Mouse (Mus musculus) hindbrain, embryonic 11.5 days (tissue): Measurements from ENCODE around the gene Ap5b1. TPM values are rescaled to one million over a fixed set of nuclear protein-coding genes. Genes with fewer than 3 reads are reported as not detected.

Experiments
- ATAC-seq: fragments of 200-750 bp; cut with Nextera tagmentation; 2 replicates; pipeline ENCODE4 v1.8.0; 2017; ENCODE audit warnings: mild to moderate bottlenecking, moderate TSS enrichment, moderate library complexity; ENCODE audit not compliant: low FRiP score
- DNase-seq: peaks from one replicate; pipeline ENCODE4 v3.0.0-alpha.2; 2015; ENCODE audit warnings: low spot score
- H3K27ac ChIP-seq: fragments of 300-500 bp; sonication (generic); 2 replicates; pipeline ENCODE4 v1.5.1; 2014; ENCODE audit warnings: mild to moderate bottlenecking, low read depth, low read length
- H3K27me3 ChIP-seq: fragments of 300-500 bp; sonication (generic); 2 replicates; pipeline ENCODE4 v1.6.1; 2014; ENCODE audit warnings: mild to moderate bottlenecking, low read length, moderate library complexity, mixed read lengths; ENCODE audit not compliant: control insufficient read depth, insufficient read depth
- H3K36me3 ChIP-seq: fragments of 300-500 bp; sonication (generic); 2 replicates; pipeline ENCODE4 v1.6.1; 2014; ENCODE audit warnings: mild to moderate bottlenecking, low read length, moderate library complexity, mixed read lengths; ENCODE audit not compliant: control insufficient read depth, insufficient read depth
- H3K4me1 ChIP-seq: fragments of 300-500 bp; sonication (generic); replicated peaks from 2 replicates; pipeline ENCODE4 v1.6.1; 2014; ENCODE audit warnings: low read length, mixed read lengths; ENCODE audit not compliant: control insufficient read depth, insufficient read depth
- H3K4me2 ChIP-seq: fragments of 300-500 bp; sonication (generic); replicated peaks from 2 replicates; pipeline ENCODE4 v1.6.1; 2014; ENCODE audit warnings: mild to moderate bottlenecking, low read depth, low read length
- H3K4me3 ChIP-seq: fragments of 300-500 bp; sonication (generic); 2 replicates; pipeline ENCODE4 v1.5.1; 2014; ENCODE audit warnings: low read depth, low read length
- H3K9ac ChIP-seq: fragments of 300-500 bp; sonication (generic); 2 replicates; pipeline ENCODE4 v1.6.1; 2014; ENCODE audit warnings: low read depth, low read length
- H3K9me3 ChIP-seq: fragments of 300-500 bp; sonication (generic); 2 replicates; pipeline ENCODE4 v1.6.1; 2016; ENCODE audit warnings: low read length; ENCODE audit not compliant: control insufficient read depth
- WGBS: fragments of 180-500 bp; shearing (Covaris S2); extraction: QIAGEN DNeasy Blood & Tissue Kit; methylation state at CpG from one replicate; pipeline ENCODE4 v1.1.7; 2014; 5-methylcytosine and 5-hydroxymethylcytosine counted together
- polyA plus RNA-seq: library from polyadenylated mRNA; unstranded; fragments of >200 nt; fragmentation: Nextera tagmentation; extraction: Ambion mirVana; gene quantifications from 2 replicates; pipeline ENCODE4 v1.2.1, GENCODE M21; 2014

Gene Ap5b1
- polyA plus RNA-seq, 1 experiment from 2014 or later, result 1.4 TPM

DNA sequence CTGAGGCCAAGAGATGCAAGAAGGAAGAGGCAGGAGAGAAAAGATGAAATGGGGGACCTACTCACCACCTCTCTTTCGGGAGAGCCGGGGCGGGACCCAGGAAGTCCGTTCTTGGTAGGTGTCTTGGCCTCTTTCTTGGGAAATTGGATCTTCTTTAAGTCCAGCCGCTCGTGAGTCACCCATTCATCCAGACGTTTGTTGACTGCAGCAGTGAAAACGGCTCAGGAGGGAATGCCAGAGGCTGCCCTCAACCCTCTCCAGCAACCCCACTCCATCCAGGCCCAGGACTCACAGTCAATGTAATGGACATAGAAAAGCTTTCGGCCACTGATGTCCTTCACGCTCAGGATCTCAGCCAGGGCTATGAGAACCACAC, 41.3 kb downstream of the Ap5b1 start:
- Histone ChIP-seq H3K9me3 (no peaks in the 10 kb centered on the region), H3K4me2 (peak overlapping the region; percentile 66), H3K4me1 (peaks cover 4% of the 10 kb centered on the region; the same call in 1 of the 2 replicates), H3K36me3 (peaks cover 5% of the 10 kb centered on the region), H3K27ac (peak overlapping the region; percentile 98), H3K4me3 (peak overlapping the region; percentile 71), H3K27me3 (no peaks in the 10 kb centered on the region), H3K9ac (peak overlapping the region; percentile 91)
- no peak for DNase-seq
- no peak for ATAC-seq
- WGBS, result 69% methylated on average over 10 of the region's 10 CpGs

DNA sequence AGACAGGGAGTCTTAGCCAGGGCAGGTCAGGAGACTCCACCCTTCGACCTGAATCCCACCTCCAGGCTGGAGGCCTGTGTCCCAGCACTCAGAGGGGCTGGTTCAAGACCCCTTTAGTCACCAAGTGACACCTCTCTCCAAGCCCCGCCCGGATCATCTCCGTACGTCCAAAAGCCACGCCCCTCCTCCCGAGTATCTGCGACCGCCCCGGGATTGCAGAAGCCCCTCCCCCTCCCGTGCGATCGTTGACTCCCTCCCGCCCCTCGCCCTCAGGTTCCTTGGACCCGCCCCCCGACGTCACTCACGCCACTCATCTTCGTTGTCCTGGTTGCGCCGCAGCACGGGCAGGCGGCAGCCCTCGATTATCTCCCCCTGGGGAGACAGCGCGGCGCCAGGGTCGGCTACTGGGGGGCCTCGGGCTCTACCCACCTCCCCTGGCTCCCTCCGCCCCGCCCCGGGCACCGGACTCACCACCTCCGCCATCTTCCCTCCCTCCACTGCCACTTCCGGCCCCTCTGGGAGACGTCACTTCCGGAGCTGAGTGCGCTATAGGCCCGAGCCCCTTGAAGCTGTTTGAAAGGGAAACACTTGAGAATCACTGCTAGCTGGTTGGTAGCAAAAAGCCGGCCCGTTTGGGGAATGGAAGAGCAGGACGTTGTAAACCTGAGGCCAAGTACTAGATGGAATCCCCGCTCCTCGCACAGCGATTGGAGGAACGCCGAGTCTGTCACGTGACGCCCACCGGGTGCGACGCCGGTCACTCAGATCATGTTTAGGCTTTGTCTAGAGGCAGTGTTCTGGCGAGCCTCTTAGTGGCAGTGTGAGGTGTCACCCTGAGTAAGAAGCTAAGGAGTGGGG, 42.0 kb downstream of the Ap5b1 start, which contains the start of gene Kat5:
Kat5 (minus strand) TSS at position 691 of the 858 bp plus-strand sequence.
- Histone ChIP-seq H3K27me3 (no peaks in the 10 kb centered on the region), H3K4me2 (peak within 1 kb of the TSS; percentile 66), H3K4me3 (peak within 1 kb of the TSS; percentile 71), H3K9ac (peak within 1 kb of the TSS; percentile 91), H3K9me3 (no peaks in the 10 kb centered on the region), H3K4me1 (peaks cover 4% of the 10 kb centered on the region; the same call in 1 of the 2 replicates), H3K36me3 (peaks cover 2% of the 10 kb centered on the region; the same call in 1 of the 2 replicates), H3K27ac (peak within 1 kb of the TSS; percentile 98)
- under 1% methylated on average over 47 of the region's 55 CpGs for WGBS
- peak; percentile 95 for ATAC-seq
- DNase-seq, result peak; percentile 96

DNA sequence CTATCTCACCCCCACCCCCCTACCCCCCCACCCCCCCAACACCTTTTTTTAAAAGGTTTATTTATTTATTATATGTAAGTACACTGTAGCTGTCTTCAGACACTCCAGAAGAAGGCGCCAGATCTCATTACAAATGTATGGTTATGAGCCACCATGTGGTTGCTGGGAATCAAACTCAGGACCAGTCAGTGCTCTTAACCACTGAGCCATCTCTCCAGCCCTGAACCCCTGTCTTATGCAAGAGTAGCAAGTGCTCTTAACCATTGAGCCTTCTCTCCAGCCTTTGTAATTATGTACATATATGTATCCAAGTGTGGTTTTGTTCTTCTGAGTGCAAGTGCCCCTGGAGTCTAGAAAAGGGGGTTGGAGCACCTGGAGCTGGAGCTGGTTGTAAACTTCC, 44.1 kb downstream of the Ap5b1 start:
- Histone ChIP-seq H3K9ac (no peak overlapping the region), H3K4me3 (no peak overlapping the region), H3K4me1 (peaks cover 4% of the 10 kb centered on the region; the same call in 1 of the 2 replicates), H3K27me3 (0 out of 2 replicates have a peak, but pooled peaks cover 2% of the 10 kb centered on the region), H3K36me3 (no peaks in the 10 kb centered on the region), H3K4me2 (no peak overlapping the region), H3K27ac (no peak overlapping the region), H3K9me3 (no peaks in the 10 kb centered on the region)
- ATAC-seq (no peak), DNase-seq (no peak)
- 79% methylated on average over 1 of the region's 1 CpGs for WGBS

DNA sequence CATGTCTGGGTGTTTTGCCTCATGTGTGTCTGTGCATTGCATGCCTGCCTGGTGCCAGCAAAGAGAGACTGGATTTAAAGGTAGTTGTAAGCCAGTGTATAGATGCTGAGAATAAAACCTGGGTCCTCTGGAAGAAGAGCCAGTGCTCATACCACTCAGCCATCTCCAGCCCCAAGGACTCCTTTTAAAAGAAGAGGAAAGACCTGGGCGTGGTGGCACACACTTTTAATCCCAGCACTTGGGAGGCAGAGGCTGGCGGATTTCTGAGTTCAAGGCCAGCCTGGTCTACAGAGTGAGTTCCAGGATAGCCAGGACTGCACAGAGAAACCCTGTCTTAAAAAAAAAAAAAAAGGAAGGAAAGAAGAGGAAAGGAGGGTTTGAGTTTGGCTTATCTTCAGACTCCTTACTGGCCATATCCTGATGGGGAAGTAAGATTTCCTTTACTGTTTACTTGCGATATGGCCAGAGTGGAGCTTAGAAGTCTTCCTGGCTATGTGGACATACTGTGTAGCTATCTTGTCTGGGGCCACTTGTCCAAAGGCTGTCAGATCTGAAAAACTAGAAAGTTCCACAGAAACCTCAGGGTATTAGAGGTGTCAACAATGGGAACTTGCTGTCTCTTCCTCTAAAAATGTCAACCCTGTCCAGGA, 45.1 kb downstream of the Ap5b1 start:
- Histone ChIP-seq H3K9ac (no peak overlapping the region), H3K36me3 (no peaks in the 10 kb centered on the region), H3K4me3 (no peak overlapping the region), H3K4me2 (no peak overlapping the region), H3K27me3 (0 out of 2 replicates have a peak, but pooled peaks cover 2% of the 10 kb centered on the region), H3K4me1 (peaks cover 4% of the 10 kb centered on the region; the same call in 1 of the 2 replicates), H3K27ac (no peak overlapping the region), H3K9me3 (no peaks in the 10 kb centered on the region)
- 73% methylated on average over 3 of the region's 3 CpGs for WGBS
- DNase-seq, result no peak
- no peak for ATAC-seq

DNA sequence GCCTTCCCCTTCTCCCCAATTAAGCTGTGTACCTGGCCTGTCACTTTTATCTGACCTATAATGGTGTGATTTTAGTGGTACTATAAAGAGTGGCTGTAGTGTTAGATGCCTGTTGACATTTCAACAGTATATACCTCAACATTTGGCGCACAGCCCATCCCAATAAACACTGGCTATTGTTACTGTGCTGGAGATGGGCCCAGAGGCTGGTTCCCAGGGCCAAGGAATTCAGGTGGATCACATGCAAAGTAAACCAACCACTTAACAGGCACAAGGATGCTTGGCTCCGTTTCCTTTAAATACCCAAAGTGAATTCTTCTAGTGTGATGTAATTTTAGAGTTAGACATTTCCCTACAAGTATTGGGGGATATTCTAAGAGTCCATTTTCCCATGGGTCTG, 47.1 kb downstream of the Ap5b1 start:
- DNase-seq (no peak), ATAC-seq (no peak)
- peaks cover 4% of the 10 kb centered on the region; the same call in 1 of the 2 replicates for H3K4me1 ChIP-seq
- WGBS, result 83% methylated on average over 2 of the region's 2 CpGs
- no peak overlapping the region for H3K4me2 ChIP-seq
- H3K9ac ChIP-seq, result no peak overlapping the region
- H3K36me3 ChIP-seq, result no peaks in the 10 kb centered on the region
- H3K9me3 ChIP-seq, result no peaks in the 10 kb centered on the region
- H3K27me3 ChIP-seq, result 0 out of 2 replicates have a peak, but pooled peaks cover 2% of the 10 kb centered on the region
- H3K27ac ChIP-seq, result no peak overlapping the region
- no peak overlapping the region for H3K4me3 ChIP-seq

DNA sequence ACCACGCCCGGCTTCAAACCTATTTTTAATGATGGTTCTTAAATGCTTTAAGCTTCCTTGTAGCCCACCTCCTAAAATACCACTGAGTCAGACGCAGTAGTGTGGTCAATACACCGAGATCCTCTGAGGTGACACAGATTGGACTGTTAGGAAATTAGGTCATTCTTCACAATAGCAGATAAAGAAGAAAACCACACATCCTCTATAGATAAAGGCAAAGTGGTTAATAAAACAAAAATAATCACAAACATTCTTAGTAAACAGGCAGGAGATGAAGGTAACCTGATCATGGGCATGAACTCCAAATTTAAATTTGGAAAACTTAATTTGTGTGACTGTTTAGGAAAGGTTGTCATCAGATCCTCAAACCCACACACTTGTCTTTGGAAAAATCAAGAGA, 52.2 kb downstream of the Ap5b1 start:
- H3K4me3 ChIP-seq, result no peak overlapping the region

More for the DNA sequence above, 52.2 kb downstream of the Ap5b1 start:
- DNase-seq, result no peak
- no peaks in the 10 kb centered on the region for H3K36me3 ChIP-seq
- no peaks in the 10 kb centered on the region for H3K4me1 ChIP-seq
- no peak overlapping the region for H3K4me2 ChIP-seq
- H3K9ac ChIP-seq, result no peak overlapping the region
- no peak overlapping the region for H3K27ac ChIP-seq
- H3K9me3 ChIP-seq, result no peaks in the 10 kb centered on the region
- 0 out of 2 replicates have a peak, but pooled peaks cover 2% of the 10 kb centered on the region for H3K27me3 ChIP-seq
- WGBS, result 89% methylated on average over 4 of the region's 4 CpGs
- ATAC-seq, result no peak

Other genes starting within 250 kb of the Ap5b1 start
- not detected in 2 replicates for gene Catsper1, start 232.3 kb upstream of the Ap5b1 start, polyA plus RNA-seq
- gene Cst6, start 218.5 kb upstream of the Ap5b1 start, polyA plus RNA-seq, result 1.7 and 2.3 TPM in 2 replicates
- 73.6 and 76.6 TPM in 2 replicates for gene Eif1ad, start 201.3 kb upstream of the Ap5b1 start, polyA plus RNA-seq
- gene Banf1, start 200.9 kb upstream of the Ap5b1 start, polyA plus RNA-seq, result 392 and 442 TPM in 2 replicates
- 75.2 and 79.2 TPM in 2 replicates for gene Sart1, start 179.3 kb upstream of the Ap5b1 start, polyA plus RNA-seq
- 0.53 and 0.54 TPM in 2 replicates for gene Tsga10ip, start 165.5 kb upstream of the Ap5b1 start, polyA plus RNA-seq
- gene Drap1, start 143.0 kb upstream of the Ap5b1 start, polyA plus RNA-seq, result 182 and 211 TPM in 2 replicates
- 33.4 and 35.2 TPM in 2 replicates for gene AI837181, start 142.9 kb upstream of the Ap5b1 start, polyA plus RNA-seq
- gene Fosl1, start 120.5 kb upstream of the Ap5b1 start, polyA plus RNA-seq, result 0.13 TPM in 1 of 2 replicates, not detected in the other
- gene Ccdc85b, start 110.1 kb upstream of the Ap5b1 start, polyA plus RNA-seq, result 6.6 and 6.9 TPM in 2 replicates
- gene Fibp, start 107.4 kb upstream of the Ap5b1 start, polyA plus RNA-seq, result 103 and 119 TPM in 2 replicates
- gene Ctsw, start 99.5 kb upstream of the Ap5b1 start, polyA plus RNA-seq, result 3.0 and 4.7 TPM in 2 replicates
- 51.2 and 55.7 TPM in 2 replicates for gene Efemp2, start 94.1 kb upstream of the Ap5b1 start, polyA plus RNA-seq
- gene Mus81, start 79.6 kb upstream of the Ap5b1 start, polyA plus RNA-seq, result 38.8 and 44.3 TPM in 2 replicates
- 3,904 and 4,056 TPM in 2 replicates for gene Cfl1, start 77.6 kb upstream of the Ap5b1 start, polyA plus RNA-seq
- gene 1700020D05Rik, start 64.2 kb upstream of the Ap5b1 start, polyA plus RNA-seq, result 0.34 TPM in 1 of 2 replicates, not detected in the other
- 21.2 and 22.2 TPM in 2 replicates for gene Snx32, start 57.5 kb upstream of the Ap5b1 start, polyA plus RNA-seq
- 0.40 and 0.52 TPM in 2 replicates for gene Ovol1, start 7.4 kb upstream of the Ap5b1 start, polyA plus RNA-seq
- gene Rnaseh2c, start 33.8 kb downstream of the Ap5b1 start, polyA plus RNA-seq, result 143 and 148 TPM in 2 replicates
- gene Kat5, start 42.2 kb downstream of the Ap5b1 start, polyA plus RNA-seq, result 36.9 and 39.3 TPM in 2 replicates
- 27.2 and 29.6 TPM in 2 replicates for gene Rela, start 69.5 kb downstream of the Ap5b1 start, polyA plus RNA-seq
- gene Sipa1, start 95.7 kb downstream of the Ap5b1 start, polyA plus RNA-seq, result 7.8 and 8.2 TPM in 2 replicates
- 13.4 and 14.7 TPM in 2 replicates for gene Map3k11, start 120.7 kb downstream of the Ap5b1 start, polyA plus RNA-seq
- 22.9 and 23.1 TPM in 2 replicates for gene Pcnx3, start 120.9 kb downstream of the Ap5b1 start, polyA plus RNA-seq
- gene Kcnk7, start 136.3 kb downstream of the Ap5b1 start, polyA plus RNA-seq, result 0.19 TPM in 1 of 2 replicates, not detected in the other
- 4.4 and 6.2 TPM in 2 replicates for gene Ehbp1l1, start 158.3 kb downstream of the Ap5b1 start, polyA plus RNA-seq
- 165 and 174 TPM in 2 replicates for gene Fam89b, start 161.6 kb downstream of the Ap5b1 start, polyA plus RNA-seq
- gene Ltbp3, start 172.9 kb downstream of the Ap5b1 start, polyA plus RNA-seq, result 3.5 and 3.8 TPM in 2 replicates
- gene Scyl1, start 203.4 kb downstream of the Ap5b1 start, polyA plus RNA-seq, result 47.2 and 55.7 TPM in 2 replicates